Mouse (Mus musculus) cortical plate, adult 2 months (tissue): ENCODE measurements at regions not wholly inside any gene's neighbourhood (a gene's known extent, or its start where the extent isn't known, plus 50 kb on each side); places are given as distances from the start of the nearest gene placed in this dataset.

Experiments
- CTCF ChIP-seq: fragments of 200-500 bp; IDR thresholded peaks from 2 replicates; pipeline ENCODE4 v1.5.1; 2011; ENCODE audit warnings: mild to moderate bottlenecking, control low read depth, low read length; ENCODE audit not compliant: insufficient read depth; ENCODE audit errors: extremely low read depth
- POLR2A ChIP-seq: fragments of 200-500 bp; IDR thresholded peaks from 2 replicates; pipeline ENCODE4 v1.6.1; 2011; ENCODE audit warnings: mild to moderate bottlenecking, low read length, control low read depth; ENCODE audit not compliant: insufficient read depth; ENCODE audit errors: extremely low read depth

- no peak for TF ChIP-seq CTCF
- TF ChIP-seq POLR2A: no peak
These were observed 1127.5 kb upstream of the Zeb2 start for GRCm38 (mm10) chr2:46244697-46245096.
